Mouse (Mus musculus): ENCODE measurements around the gene Wdr86. TPM values are rescaled to one million over a fixed set of nuclear protein-coding genes. Genes with fewer than 3 reads are reported as not detected.
"Not testable (repeated sequence)": the region's sequence is repeated elsewhere in the genome, so short reads cannot be mapped to it uniquely, and the experiment has no call there.

The Wdr86 gene
- 9.8 and 11.2 TPM in 2 replicates for polyA plus RNA-seq (2014; fragmentation: Nextera tagmentation; extraction: Ambion mirVana)

- under 1% methylated on average over 23 of the region's 23 CpGs for WGBS
- Histone ChIP-seq H3K36me3 (ENCODE audit: control insufficient read depth, insufficient read depth, low read length) (no peaks in the 10 kb centered on the region), H3K4me1 (replicated peaks; ENCODE audit: control insufficient read depth, insufficient read depth, low read length) (peaks cover 33% of the 10 kb centered on the region), H3K4me2 (peak within 1 kb of the TSS; percentile 69), H3K4me3 (ENCODE audit: low read depth, low read length) (peak within 1 kb of the TSS; percentile 57), H3K9me3 (ENCODE audit: control insufficient read depth, low read length) (no peaks in the 10 kb centered on the region), H3K27ac (ENCODE audit: low read depth, low read length) (no peak within 1 kb of the TSS; the same call in 1 of the 2 replicates), H3K27me3 (replicated peaks; ENCODE audit: control insufficient read depth, insufficient read depth, low read length) (peaks cover 41% of the 10 kb centered on the region), H3K9ac (ENCODE audit: low read depth, low read length) (peak within 1 kb of the TSS; percentile 47)
- ATAC-seq (replicated peaks; ENCODE audit: low FRiP score) (no peak), DNase-seq (ENCODE audit: low spot score) (peak; percentile 55)
Measured at GRCm38 (mm10) chr5:24730488-24730871, at the start of gene Wdr86. Wdr86 (minus strand) TSS chr5:24730727.

GRCm38 (mm10) chr5:24779881-24780512, 49.5 kb upstream of the Wdr86 start:
- Histone ChIP-seq H3K27me3 (replicated peaks; ENCODE audit: control insufficient read depth, insufficient read depth, low read length) (peaks cover 5% of the 10 kb centered on the region; the same call in 1 of the 2 replicates), H3K4me2 (no peak overlapping the region), H3K27ac (ENCODE audit: low read depth, low read length) (no peak overlapping the region), H3K36me3 (ENCODE audit: control insufficient read depth, insufficient read depth, low read length) (no peaks in the 10 kb centered on the region), H3K4me1 (replicated peaks; ENCODE audit: control insufficient read depth, insufficient read depth, low read length) (no peaks in the 10 kb centered on the region), H3K9me3 (ENCODE audit: control insufficient read depth, low read length) (no peaks in the 10 kb centered on the region), H3K9ac (ENCODE audit: low read depth, low read length) (no peak overlapping the region), H3K4me3 (ENCODE audit: low read depth, low read length) (no peak overlapping the region)
- 42% methylated on average over 15 of the region's 15 CpGs for WGBS
- ATAC-seq (replicated peaks; ENCODE audit: low FRiP score) (no peak), DNase-seq (ENCODE audit: low spot score) (peak; percentile 35)

- no peaks in the 10 kb centered on the region for H3K36me3 ChIP-seq (ENCODE audit: control insufficient read depth, insufficient read depth, low read length)
- H3K4me2 ChIP-seq, result no peak overlapping the region
- H3K4me3 ChIP-seq (ENCODE audit: low read depth, low read length), result no peak overlapping the region
- DNase-seq (ENCODE audit: low spot score) (peak; percentile 26), ATAC-seq (replicated peaks; ENCODE audit: low FRiP score) (no peak)
- H3K27ac ChIP-seq (ENCODE audit: low read depth, low read length), result no peak overlapping the region
- H3K9ac ChIP-seq (ENCODE audit: low read depth, low read length), result no peak overlapping the region
- no peaks in the 10 kb centered on the region for H3K9me3 ChIP-seq (ENCODE audit: control insufficient read depth, low read length)
- no peaks in the 10 kb centered on the region for H3K4me1 ChIP-seq (replicated peaks; ENCODE audit: control insufficient read depth, insufficient read depth, low read length)
- H3K27me3 ChIP-seq (replicated peaks; ENCODE audit: control insufficient read depth, insufficient read depth, low read length), result peaks cover 5% of the 10 kb centered on the region; the same call in 1 of the 2 replicates
Measured at GRCm38 (mm10) chr5:24779321-24779720, 48.8 kb upstream of the Wdr86 start.

GRCm38 (mm10) chr5:24778843-24779140, 48.3 kb upstream of the Wdr86 start:
- H3K9me3 ChIP-seq (ENCODE audit: control insufficient read depth, low read length), result no peaks in the 10 kb centered on the region
- no peaks in the 10 kb centered on the region for H3K4me1 ChIP-seq (replicated peaks; ENCODE audit: control insufficient read depth, insufficient read depth, low read length)
- H3K36me3 ChIP-seq (ENCODE audit: control insufficient read depth, insufficient read depth, low read length), result no peaks in the 10 kb centered on the region
- H3K9ac ChIP-seq (ENCODE audit: low read depth, low read length), result no peak overlapping the region
- DNase-seq (ENCODE audit: low spot score), result peak; percentile 30
- 53% methylated on average over 13 of the region's 13 CpGs for WGBS
- H3K4me3 ChIP-seq (ENCODE audit: low read depth, low read length), result no peak overlapping the region
- ATAC-seq (replicated peaks; ENCODE audit: low FRiP score), result no peak
- H3K4me2 ChIP-seq, result 0 out of 2 replicates have a peak overlapping the region, but pooled peaks have one; percentile 2
- no peak overlapping the region for H3K27ac ChIP-seq (ENCODE audit: low read depth, low read length)
- H3K27me3 ChIP-seq (replicated peaks; ENCODE audit: control insufficient read depth, insufficient read depth, low read length), result peaks cover 5% of the 10 kb centered on the region; the same call in 1 of the 2 replicates

- 0 out of 2 replicates have a peak overlapping the region, but pooled peaks have one; percentile 2 for H3K4me2 ChIP-seq
- no peaks in the 10 kb centered on the region for H3K4me1 ChIP-seq (replicated peaks; ENCODE audit: control insufficient read depth, insufficient read depth, low read length)
- no peaks in the 10 kb centered on the region for H3K9me3 ChIP-seq (ENCODE audit: control insufficient read depth, low read length)
- DNase-seq (ENCODE audit: low spot score), result peak; percentile 28
- WGBS, result 29% methylated on average over 17 of the region's 17 CpGs
- ATAC-seq (replicated peaks; ENCODE audit: low FRiP score), result no peak
- H3K27me3 ChIP-seq (replicated peaks; ENCODE audit: control insufficient read depth, insufficient read depth, low read length), result peaks cover 5% of the 10 kb centered on the region; the same call in 1 of the 2 replicates
- no peak overlapping the region for H3K27ac ChIP-seq (ENCODE audit: low read depth, low read length)
- H3K9ac ChIP-seq (ENCODE audit: low read depth, low read length), result no peak overlapping the region
- no peaks in the 10 kb centered on the region for H3K36me3 ChIP-seq (ENCODE audit: control insufficient read depth, insufficient read depth, low read length)
- H3K4me3 ChIP-seq (ENCODE audit: low read depth, low read length), result no peak overlapping the region
Measured at GRCm38 (mm10) chr5:24778082-24778842, 47.7 kb upstream of the Wdr86 start.

GRCm38 (mm10) chr5:24776681-24777080, 46.2 kb upstream of the Wdr86 start:
- 59% methylated on average over 4 of the region's 4 CpGs for WGBS
- peaks cover 5% of the 10 kb centered on the region; the same call in 1 of the 2 replicates for H3K27me3 ChIP-seq (replicated peaks; ENCODE audit: control insufficient read depth, insufficient read depth, low read length)
- H3K4me1 ChIP-seq (replicated peaks; ENCODE audit: control insufficient read depth, insufficient read depth, low read length), result no peaks in the 10 kb centered on the region
- H3K4me3 ChIP-seq (ENCODE audit: low read depth, low read length), result no peak overlapping the region
- H3K4me2 ChIP-seq, result no peak overlapping the region
- DNase-seq (ENCODE audit: low spot score), result peak; percentile 29
- H3K36me3 ChIP-seq (ENCODE audit: control insufficient read depth, insufficient read depth, low read length), result no peaks in the 10 kb centered on the region
- no peak for ATAC-seq (replicated peaks; ENCODE audit: low FRiP score)
- H3K9me3 ChIP-seq (ENCODE audit: control insufficient read depth, low read length), result no peaks in the 10 kb centered on the region
- no peak overlapping the region for H3K9ac ChIP-seq (ENCODE audit: low read depth, low read length)
- no peak overlapping the region for H3K27ac ChIP-seq (ENCODE audit: low read depth, low read length)

- H3K4me3 ChIP-seq (ENCODE audit: low read depth, low read length); H3K4me1 ChIP-seq (replicated peaks; ENCODE audit: control insufficient read depth, insufficient read depth, low read length); H3K27ac ChIP-seq (ENCODE audit: low read depth, low read length); H3K9ac ChIP-seq (ENCODE audit: low read depth, low read length); ATAC-seq (replicated peaks; ENCODE audit: low FRiP score); H3K36me3 ChIP-seq (ENCODE audit: control insufficient read depth, insufficient read depth, low read length); H3K4me2 ChIP-seq; H3K27me3 ChIP-seq (replicated peaks; ENCODE audit: control insufficient read depth, insufficient read depth, low read length); H3K9me3 ChIP-seq (ENCODE audit: control insufficient read depth, low read length): not testable (repeated sequence)
- DNase-seq (ENCODE audit: low spot score), result peak; percentile 20
- 89% methylated on average over 16 of the region's 16 CpGs for WGBS
Measured at GRCm38 (mm10) chr5:24774549-24774948, 44.0 kb upstream of the Wdr86 start.

GRCm38 (mm10) chr5:24757816-24758215, 27.3 kb upstream of the Wdr86 start, which contains the start of gene Crygn:
Crygn (minus strand) TSS chr5:24758008.
- H3K36me3 ChIP-seq (ENCODE audit: control insufficient read depth, insufficient read depth, low read length), result no peaks in the 10 kb centered on the region
- DNase-seq (ENCODE audit: low spot score), result no peak
- H3K27me3 ChIP-seq (replicated peaks; ENCODE audit: control insufficient read depth, insufficient read depth, low read length), result no peaks in the 10 kb centered on the region
- H3K9ac ChIP-seq (ENCODE audit: low read depth, low read length), result no peak within 1 kb of the TSS
- no peaks in the 10 kb centered on the region for H3K9me3 ChIP-seq (ENCODE audit: control insufficient read depth, low read length)
- H3K4me3 ChIP-seq (ENCODE audit: low read depth, low read length), result no peak within 1 kb of the TSS
- WGBS, result 51% methylated on average over 18 of the region's 18 CpGs
- no peak within 1 kb of the TSS; the same call in 1 of the 2 replicates for H3K4me2 ChIP-seq
- ATAC-seq (replicated peaks; ENCODE audit: low FRiP score), result no peak
- H3K4me1 ChIP-seq (replicated peaks; ENCODE audit: control insufficient read depth, insufficient read depth, low read length), result no peaks in the 10 kb centered on the region
- H3K27ac ChIP-seq (ENCODE audit: low read depth, low read length), result no peak within 1 kb of the TSS

Measured in liver, embryonic 11.5 days (tissue).